Mouse (Mus musculus) heart, embryonic 16.5 days (tissue): ENCODE data around the gene Bcl6b. TPM values are rescaled to one million over a fixed set of nuclear protein-coding genes. Genes with fewer than 3 reads are reported as not detected.

ENCODE experiments used
- ATAC-seq: fragments of 200-750 bp; cut with Nextera tagmentation; replicated peaks from 2 replicates; pipeline ENCODE4 v1.8.0; 2017; ENCODE audit warnings: moderate number of reproducible peaks; ENCODE audit not compliant: insufficient read depth, low FRiP score; ENCODE audit errors: extremely low read depth
- H3K27ac ChIP-seq: fragments of 300-500 bp; sonication (generic); 2 replicates; pipeline ENCODE4 v1.5.1; 2014; ENCODE audit warnings: mild to moderate bottlenecking, low read length, control low read depth, moderate library complexity
- H3K27me3 ChIP-seq: fragments of 300-500 bp; sonication (generic); 2 replicates; pipeline ENCODE4 v1.6.1; 2014; ENCODE audit warnings: low read length, mixed read lengths; ENCODE audit not compliant: control insufficient read depth, insufficient read depth
- H3K36me3 ChIP-seq: fragments of 300-500 bp; sonication (generic); 2 replicates; pipeline ENCODE4 v1.6.1; 2014; ENCODE audit not compliant: control insufficient read depth, insufficient read depth
- H3K4me1 ChIP-seq: fragments of 300-500 bp; sonication (generic); 2 replicates; pipeline ENCODE4 v1.6.1; 2014; ENCODE audit warnings: low read length, mixed read lengths; ENCODE audit not compliant: control insufficient read depth, insufficient read depth
- H3K4me2 ChIP-seq: fragments of 300-500 bp; sonication (generic); 2 replicates; pipeline ENCODE4 v1.6.1; 2014; ENCODE audit warnings: low read depth, mild to moderate bottlenecking, control low read depth, low read length
- H3K4me3 ChIP-seq: fragments of 300-500 bp; sonication (generic); 2 replicates; pipeline ENCODE4 v1.5.1; 2014; ENCODE audit warnings: mild to moderate bottlenecking, control low read depth, low read length
- H3K9ac ChIP-seq: fragments of 300-500 bp; sonication (generic); 2 replicates; pipeline ENCODE4 v1.6.1; 2014; ENCODE audit warnings: low read length, control low read depth
- H3K9me3 ChIP-seq: fragments of 300-500 bp; sonication (generic); replicated peaks from 2 replicates; pipeline ENCODE4 v1.6.1; 2016; ENCODE audit warnings: low read length; ENCODE audit not compliant: control insufficient read depth
- WGBS: fragments of 180-500 bp; shearing (Covaris S2); extraction: QIAGEN DNeasy Blood & Tissue Kit; methylation state at CpG from one replicate; pipeline ENCODE4 v1.1.7; 2014; 5-methylcytosine and 5-hydroxymethylcytosine counted together
- polyA plus RNA-seq: library from polyadenylated mRNA; unstranded; fragments of >200 nt; fragmentation: Nextera tagmentation; extraction: Ambion mirVana; gene quantifications from 2 replicates; pipeline ENCODE4 v1.2.1, GENCODE M21; 2015

Bcl6b gene
- polyA plus RNA-seq, 1 experiment from 2014 or later = 18.1 TPM

GRCm38 (mm10) chr11:70251853-70252252 is 22.3 kb upstream of the Bcl6b start:
- H3K4me2 ChIP-seq = no peak overlapping the region
- no peak overlapping the region for H3K27ac ChIP-seq
- H3K27me3 ChIP-seq = peaks cover 26% of the 10 kb centered on the region
- no peaks in the 10 kb centered on the region for H3K4me1 ChIP-seq
- no peaks in the 10 kb centered on the region for H3K36me3 ChIP-seq
- no peak overlapping the region for H3K4me3 ChIP-seq
- H3K9ac ChIP-seq = no peak overlapping the region
- 61% methylated on average over 8 of the region's 8 CpGs for WGBS
- no peaks in the 10 kb centered on the region for H3K9me3 ChIP-seq
- ATAC-seq = no peak

GRCm38 (mm10) chr11:70250150-70250549 is 20.6 kb upstream of the Bcl6b start:
- WGBS = 53% methylated on average over 11 of the region's 11 CpGs
- no peak overlapping the region for H3K9ac ChIP-seq
- H3K9me3 ChIP-seq = no peaks in the 10 kb centered on the region
- no peaks in the 10 kb centered on the region for H3K4me1 ChIP-seq
- no peaks in the 10 kb centered on the region for H3K36me3 ChIP-seq
- no peak overlapping the region for H3K4me3 ChIP-seq
- ATAC-seq = no peak
- H3K27ac ChIP-seq = no peak overlapping the region
- no peak overlapping the region for H3K4me2 ChIP-seq
- H3K27me3 ChIP-seq = peaks cover 24% of the 10 kb centered on the region

GRCm38 (mm10) chr11:70247136-70247845 is 17.7 kb upstream of the Bcl6b start:
- H3K4me2 ChIP-seq = no peak overlapping the region
- H3K27ac ChIP-seq = no peak overlapping the region
- no peaks in the 10 kb centered on the region for H3K4me1 ChIP-seq
- no peaks in the 10 kb centered on the region for H3K36me3 ChIP-seq
- peaks cover 6% of the 10 kb centered on the region for H3K27me3 ChIP-seq
- no peaks in the 10 kb centered on the region for H3K9me3 ChIP-seq
- WGBS = 38% methylated on average over 9 of the region's 9 CpGs
- ATAC-seq = no peak
- no peak overlapping the region for H3K4me3 ChIP-seq
- no peak overlapping the region for H3K9ac ChIP-seq

GRCm38 (mm10) chr11:70242591-70242990 is 13.0 kb upstream of the Bcl6b start:
- Histone ChIP-seq H3K27me3 (peaks cover 5% of the 10 kb centered on the region; the same call in 1 of the 2 replicates), H3K27ac (no peak overlapping the region), H3K9me3 (no peaks in the 10 kb centered on the region), H3K4me2 (no peak overlapping the region), H3K4me3 (no peak overlapping the region), H3K9ac (no peak overlapping the region), H3K36me3 (no peaks in the 10 kb centered on the region), H3K4me1 (peaks cover 15% of the 10 kb centered on the region)
- ATAC-seq = no peak
- 63% methylated on average over 11 of the region's 11 CpGs for WGBS

- ATAC-seq = peak; percentile 15; the same call in 1 of the 2 replicates
- Histone ChIP-seq H3K27ac (peak within 1 kb of the TSS; percentile 95), H3K9me3 (no peaks in the 10 kb centered on the region), H3K4me1 (peaks cover 26% of the 10 kb centered on the region), H3K9ac (peak within 1 kb of the TSS; percentile 94), H3K27me3 (peaks cover 2% of the 10 kb centered on the region; the same call in 1 of the 2 replicates), H3K4me3 (peak within 1 kb of the TSS; percentile 98), H3K4me2 (peak within 1 kb of the TSS; percentile 95), H3K36me3 (peaks cover 10% of the 10 kb centered on the region; the same call in 1 of the 2 replicates)
- 1% methylated on average over 32 of the region's 35 CpGs for WGBS
Observed at GRCm38 (mm10) chr11:70239541-70240279, 10.1 kb upstream of the Bcl6b start, which contains the start of the genes Gm21988 and Rnasek. Gene Gm21988, minus strand, starts transcription at chr11:70239830. Gene Rnasek, minus strand, starts transcription at chr11:70239842.

DNA sequence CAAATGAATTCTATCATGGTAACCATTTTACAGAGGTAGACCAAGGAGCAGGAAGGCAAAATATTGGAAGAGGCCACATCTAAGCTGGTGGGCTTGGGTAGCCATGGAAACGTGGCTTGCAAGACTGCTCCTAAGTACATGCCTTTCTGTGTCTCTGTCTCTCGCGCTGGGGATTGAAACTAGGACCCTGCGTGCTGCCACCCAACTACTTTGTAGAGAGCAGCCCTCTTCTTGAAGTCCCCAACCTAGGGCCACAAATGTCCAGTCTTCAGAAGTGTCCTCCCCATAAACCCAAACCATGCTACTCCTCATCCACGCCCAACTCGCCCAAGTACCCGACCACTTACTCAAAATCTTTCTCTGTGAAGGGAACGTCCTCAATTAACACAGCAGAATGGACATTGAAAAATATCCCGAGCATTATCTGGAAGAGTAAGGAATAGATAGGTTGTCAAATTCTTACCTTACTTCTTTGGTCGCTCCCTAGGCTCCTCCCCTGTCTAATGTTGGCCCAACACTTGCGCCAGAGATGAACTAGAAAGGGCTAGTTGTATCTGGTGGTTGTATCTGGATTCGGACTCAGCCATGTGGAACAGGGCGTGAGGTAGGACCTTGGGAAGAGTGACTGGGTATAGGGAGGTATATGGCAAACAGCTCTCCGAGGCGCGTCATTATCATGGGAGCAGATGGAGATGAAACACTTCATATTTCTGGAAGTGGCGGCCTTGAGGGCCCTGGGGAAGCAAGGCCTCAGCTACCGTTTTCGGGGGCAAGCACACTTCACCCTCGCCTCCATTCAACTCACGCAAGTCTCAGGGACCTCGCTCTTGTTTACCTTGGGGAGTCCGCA is 9.2 kb upstream of the Bcl6b start:
- H3K4me1 ChIP-seq = peaks cover 26% of the 10 kb centered on the region
- H3K9me3 ChIP-seq = no peaks in the 10 kb centered on the region
- peak overlapping the region; percentile 95 for H3K4me2 ChIP-seq
- H3K4me3 ChIP-seq = peak overlapping the region; percentile 98
- no peaks in the 10 kb centered on the region; the same call in 1 of the 2 replicates for H3K27me3 ChIP-seq
- WGBS = 10% methylated on average over 23 of the region's 23 CpGs
- peak overlapping the region; percentile 95 for H3K27ac ChIP-seq
- peaks cover 10% of the 10 kb centered on the region; the same call in 1 of the 2 replicates for H3K36me3 ChIP-seq
- H3K9ac ChIP-seq = peak overlapping the region; percentile 94
- ATAC-seq = no peak

GRCm38 (mm10) chr11:70237457-70238167 is 8.0 kb upstream of the Bcl6b start, which contains the start of gene 0610010K14Rik:
Gene 0610010K14Rik, minus strand, starts transcription at chr11:70237914.
- Histone ChIP-seq H3K4me1 (peaks cover 26% of the 10 kb centered on the region), H3K27ac (peak within 1 kb of the TSS; percentile 95), H3K4me3 (peak within 1 kb of the TSS; percentile 98), H3K9me3 (no peaks in the 10 kb centered on the region), H3K9ac (peak within 1 kb of the TSS; percentile 94), H3K27me3 (no peaks in the 10 kb centered on the region), H3K36me3 (peaks cover 10% of the 10 kb centered on the region; the same call in 1 of the 2 replicates), H3K4me2 (peak within 1 kb of the TSS; percentile 95)
- peak; percentile 94 for ATAC-seq
- WGBS = under 1% methylated on average over 70 of the region's 70 CpGs

DNA sequence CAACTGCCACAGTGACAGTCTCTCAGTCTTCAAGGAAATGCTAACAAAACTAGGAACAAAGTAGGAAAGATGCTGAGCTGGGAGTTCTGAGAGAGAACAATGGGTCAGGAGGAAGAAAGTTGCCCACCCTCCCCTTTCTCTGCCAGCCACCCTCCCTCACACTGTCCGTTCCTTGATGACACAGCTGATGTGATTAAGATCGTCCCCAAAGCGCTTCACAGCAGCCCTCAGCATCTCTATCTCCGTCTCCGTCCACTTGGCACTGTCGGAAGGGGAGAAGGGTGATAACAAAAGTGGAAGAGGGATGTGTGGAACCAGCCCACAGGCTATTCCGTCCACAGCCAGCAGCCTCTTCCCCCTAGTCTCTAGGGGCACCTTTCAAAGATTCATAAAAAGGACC is 7.1 kb upstream of the Bcl6b start:
- peak overlapping the region; percentile 98 for H3K4me3 ChIP-seq
- peaks cover 29% of the 10 kb centered on the region for H3K4me1 ChIP-seq
- peaks cover 10% of the 10 kb centered on the region; the same call in 1 of the 2 replicates for H3K36me3 ChIP-seq
- 16% methylated on average over 7 of the region's 7 CpGs for WGBS
- H3K9ac ChIP-seq = peak overlapping the region; percentile 94
- H3K27ac ChIP-seq = peak overlapping the region; percentile 95
- H3K4me2 ChIP-seq = peak overlapping the region; percentile 95
- no peaks in the 10 kb centered on the region for H3K9me3 ChIP-seq
- no peak for ATAC-seq
- no peaks in the 10 kb centered on the region for H3K27me3 ChIP-seq
